Mouse (Mus musculus) limb, embryonic 12.5 days (tissue): ENCODE measurements at regions not wholly inside any gene's neighbourhood (a gene's known extent, or its start where the extent isn't known, plus 50 kb on each side); places are given as distances from the start of the nearest gene placed in this dataset.
"Not testable (repeated sequence)": the region's sequence is repeated elsewhere in the genome, so short reads cannot be mapped to it uniquely, and the experiment has no call there.

Source experiments
- ATAC-seq: fragments of 200-750 bp; cut with Nextera tagmentation; 2 replicates; pipeline ENCODE4 v1.8.0; 2017; ENCODE audit warnings: low read depth, moderate TSS enrichment; ENCODE audit not compliant: insufficient number of reproducible peaks, insufficient read depth, low FRiP score, low TSS enrichment
- H3K27ac ChIP-seq: fragments of 300-500 bp; sonication (generic); 2 replicates; pipeline ENCODE4 v1.5.1; 2016; ENCODE audit warnings: mild to moderate bottlenecking, moderate library complexity
- H3K27me3 ChIP-seq: fragments of 300-500 bp; sonication (generic); 2 replicates; pipeline ENCODE4 v1.6.1; 2016; ENCODE audit warnings: mild to moderate bottlenecking, moderate library complexity
- H3K36me3 ChIP-seq: fragments of 300-500 bp; sonication (generic); 2 replicates; pipeline ENCODE4 v1.6.1; 2016; ENCODE audit warnings: mild to moderate bottlenecking, moderate library complexity
- H3K4me1 ChIP-seq: fragments of 300-500 bp; sonication (generic); replicated peaks from 2 replicates; pipeline ENCODE4 v1.6.1; 2016
- H3K4me2 ChIP-seq: fragments of 300-500 bp; sonication (generic); 2 replicates; pipeline ENCODE4 v1.6.1; 2016; ENCODE audit warnings: mild to moderate bottlenecking, moderate library complexity
- H3K4me3 ChIP-seq: fragments of 300-500 bp; sonication (generic); replicated peaks from 2 replicates; pipeline ENCODE4 v1.5.1; 2016; ENCODE audit warnings: mild to moderate bottlenecking
- H3K9ac ChIP-seq: fragments of 300-500 bp; sonication (generic); replicated peaks from 2 replicates; pipeline ENCODE4 v1.6.1; 2016; ENCODE audit warnings: mild to moderate bottlenecking, moderate library complexity
- H3K9me3 ChIP-seq: fragments of 300-500 bp; sonication (generic); 2 replicates; pipeline ENCODE4 v1.6.1; 2016; ENCODE audit warnings: mild to moderate bottlenecking, moderate library complexity
- WGBS: fragments of 180-500 bp; shearing (Covaris S2); methylation state at CpG from one replicate; pipeline ENCODE4 v1.1.7; 2016; 5-methylcytosine and 5-hydroxymethylcytosine counted together

DNA sequence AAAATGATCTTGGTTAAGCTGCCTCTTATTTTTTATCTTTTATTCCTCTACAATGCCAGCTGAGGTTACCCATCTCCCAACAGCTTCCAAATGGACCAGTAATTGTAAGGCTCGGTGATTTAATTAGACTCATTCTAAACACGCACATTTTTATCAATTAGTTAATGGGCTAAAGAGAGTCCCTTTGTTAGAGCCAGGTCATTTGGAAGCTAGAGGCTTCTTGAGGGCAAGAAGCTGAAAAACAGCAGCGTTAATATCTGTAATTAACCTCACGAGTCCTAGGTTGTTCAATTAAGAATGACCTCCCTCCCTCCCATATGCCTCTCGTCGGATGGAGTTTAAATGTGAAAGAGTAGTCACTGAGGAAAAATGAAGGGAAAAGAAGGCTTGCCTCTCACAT, 66.5 kb downstream of the Otx2 start:
- Histone ChIP-seq H3K9me3 (no peaks in the 10 kb centered on the region), H3K36me3 (no peaks in the 10 kb centered on the region), H3K4me1 (no peaks in the 10 kb centered on the region), H3K9ac (no peak overlapping the region), H3K4me2 (no peak overlapping the region), H3K4me3 (no peak overlapping the region), H3K27ac (no peak overlapping the region), H3K27me3 (no peaks in the 10 kb centered on the region)
- WGBS = 52% methylated on average over 6 of the region's 6 CpGs
- no peak for ATAC-seq

DNA sequence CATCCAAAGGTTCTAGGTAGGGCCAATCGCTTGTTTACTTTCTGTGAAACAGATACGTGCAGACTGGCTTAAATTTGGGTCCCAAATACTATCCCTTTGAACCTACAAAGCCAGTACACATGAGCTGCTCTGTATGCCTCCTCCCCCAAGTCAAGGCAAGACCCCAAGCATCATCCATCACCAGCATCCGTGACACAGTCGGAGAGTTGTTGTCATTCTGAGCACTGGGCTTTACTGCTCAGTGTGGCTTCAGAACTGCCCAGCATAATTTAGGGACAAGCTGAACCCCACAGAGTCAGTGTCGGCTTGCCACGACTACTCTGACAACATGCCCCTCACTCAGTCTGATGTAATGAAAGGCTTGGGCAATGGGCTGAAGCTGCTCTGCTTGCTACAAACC, 70.1 kb downstream of the Otx2 start:
- no peaks in the 10 kb centered on the region for H3K36me3 ChIP-seq
- no peak overlapping the region for H3K4me3 ChIP-seq
- H3K27ac ChIP-seq = no peak overlapping the region
- ATAC-seq = no peak
- no peaks in the 10 kb centered on the region for H3K27me3 ChIP-seq
- no peak overlapping the region for H3K9ac ChIP-seq
- WGBS = 78% methylated on average over 6 of the region's 6 CpGs
- no peaks in the 10 kb centered on the region for H3K9me3 ChIP-seq
- H3K4me1 ChIP-seq = no peaks in the 10 kb centered on the region
- no peak overlapping the region for H3K4me2 ChIP-seq

DNA sequence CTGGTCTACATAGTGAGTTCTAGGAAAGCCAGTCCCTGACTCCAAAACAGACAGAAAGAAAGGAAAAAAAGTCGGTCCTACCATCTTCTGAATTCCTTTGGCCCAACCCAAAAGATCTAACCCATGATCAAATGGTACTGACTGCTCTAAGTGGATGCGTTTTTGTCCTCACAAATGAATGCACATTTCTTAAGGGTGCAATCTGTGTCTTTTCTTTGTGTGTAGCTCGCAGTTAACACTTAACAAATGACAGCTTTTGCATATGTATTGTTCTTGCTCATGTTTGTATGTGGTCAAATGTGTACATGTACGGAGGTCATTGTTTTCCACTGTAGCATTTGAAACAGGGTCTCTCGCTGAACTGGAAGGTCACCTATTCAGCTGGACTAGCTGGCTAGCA, 79.3 kb downstream of the Otx2 start:
- no peak for ATAC-seq
- 91% methylated on average over 5 of the region's 5 CpGs for WGBS
- H3K9me3 ChIP-seq = no peaks in the 10 kb centered on the region

DNA sequence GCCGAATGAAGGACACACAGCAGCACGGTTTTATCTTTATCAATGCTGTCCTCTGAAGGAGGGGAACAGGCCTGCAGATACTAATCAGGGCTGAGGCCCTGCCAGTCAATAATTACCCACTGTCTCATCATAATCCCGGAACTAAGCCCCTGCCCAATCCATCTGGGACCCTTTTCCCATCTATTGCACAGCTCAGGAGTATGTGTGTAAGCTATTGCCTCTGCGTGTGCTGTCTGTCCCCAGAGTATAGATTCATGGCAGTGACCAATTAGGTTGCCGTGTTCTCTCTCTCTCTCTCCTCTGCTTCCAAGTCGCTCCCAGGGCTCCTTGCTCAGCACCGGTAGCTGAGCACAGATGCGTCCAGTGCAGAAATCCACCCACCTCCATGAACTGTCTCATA, 80.3 kb downstream of the Otx2 start:
- H3K9ac ChIP-seq = no peak overlapping the region
- ATAC-seq = no peak
- 84% methylated on average over 8 of the region's 8 CpGs for WGBS
- H3K9me3 ChIP-seq = no peaks in the 10 kb centered on the region
- no peak overlapping the region for H3K4me2 ChIP-seq
- H3K4me1 ChIP-seq = 0 out of 2 replicates have a peak, but pooled peaks cover 8% of the 10 kb centered on the region
- H3K27me3 ChIP-seq = no peaks in the 10 kb centered on the region
- no peak overlapping the region for H3K27ac ChIP-seq
- H3K36me3 ChIP-seq = no peaks in the 10 kb centered on the region
- no peak overlapping the region for H3K4me3 ChIP-seq

More for the DNA sequence above, 79.3 kb downstream of the Otx2 start:
- H3K4me2 ChIP-seq = no peak overlapping the region
- H3K36me3 ChIP-seq = no peaks in the 10 kb centered on the region
- H3K27ac ChIP-seq = no peak overlapping the region
- H3K4me1 ChIP-seq = 0 out of 2 replicates have a peak, but pooled peaks cover 8% of the 10 kb centered on the region
- H3K4me3 ChIP-seq = no peak overlapping the region
- H3K27me3 ChIP-seq = no peaks in the 10 kb centered on the region
- no peak overlapping the region for H3K9ac ChIP-seq

DNA sequence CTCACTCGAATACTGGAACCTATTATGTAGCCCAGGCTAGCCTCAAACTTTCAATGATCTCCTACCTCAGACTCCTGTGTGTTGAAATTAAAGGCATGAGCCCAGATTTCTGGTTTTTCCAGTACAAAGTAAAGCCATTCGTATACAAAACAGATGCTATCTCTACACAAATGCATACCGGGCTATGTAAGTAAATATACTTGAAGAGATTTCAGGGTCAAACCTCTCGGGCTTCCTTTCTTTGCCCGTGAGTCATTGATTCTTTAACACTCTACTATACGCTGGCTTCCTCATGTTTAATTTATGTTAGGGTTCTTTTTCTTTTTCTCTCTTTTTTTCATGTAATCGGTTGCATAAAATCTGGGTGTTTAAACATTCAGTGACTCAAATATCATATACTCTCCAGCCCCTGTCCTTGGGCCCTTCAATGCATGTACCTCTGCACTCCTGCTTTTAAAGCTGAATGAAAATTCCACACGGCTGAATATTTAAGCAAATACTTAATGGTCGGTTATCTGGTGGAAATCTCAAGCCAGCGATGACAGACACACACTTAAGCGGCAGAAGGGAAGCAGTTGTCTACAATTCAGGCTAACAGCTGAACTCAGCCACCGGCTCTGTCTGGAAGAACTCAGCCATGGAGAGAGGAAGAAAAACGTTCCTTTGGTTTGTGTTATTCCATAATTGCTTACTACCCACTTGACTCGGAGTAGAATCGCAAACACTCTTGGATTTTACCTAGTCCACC, 82.0 kb downstream of the Otx2 start:
- no peak overlapping the region for H3K9ac ChIP-seq
- H3K9me3 ChIP-seq = no peaks in the 10 kb centered on the region
- H3K4me3 ChIP-seq = no peak overlapping the region
- WGBS = 84% methylated on average over 15 of the region's 15 CpGs
- H3K27ac ChIP-seq = no peak overlapping the region
- no peaks in the 10 kb centered on the region for H3K36me3 ChIP-seq
- no peak for ATAC-seq
- H3K27me3 ChIP-seq = no peaks in the 10 kb centered on the region
- 0 out of 2 replicates have a peak, but pooled peaks cover 8% of the 10 kb centered on the region for H3K4me1 ChIP-seq
- H3K4me2 ChIP-seq = no peak overlapping the region

DNA sequence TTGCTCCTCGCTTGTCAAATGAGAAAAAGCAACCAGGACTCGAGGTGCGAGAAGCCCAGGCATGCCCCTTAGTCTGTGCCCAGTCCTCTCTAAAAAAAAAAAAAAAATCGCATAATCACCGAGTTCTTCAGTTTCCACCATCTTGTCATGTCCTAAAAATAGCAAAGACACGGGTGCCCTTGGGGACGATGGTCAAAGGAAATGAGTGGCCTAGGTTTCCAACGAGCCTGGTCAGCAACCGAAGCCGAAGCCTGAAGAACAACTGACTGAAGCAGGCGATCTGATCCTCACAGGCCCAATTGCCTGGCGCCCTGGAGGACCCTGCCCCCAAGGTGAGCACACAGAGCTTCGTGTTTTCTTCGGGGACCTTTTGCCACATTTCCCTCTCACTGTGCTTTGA, 83.2 kb downstream of the Otx2 start:
- H3K4me2 ChIP-seq = peak overlapping the region; percentile 28

DNA sequence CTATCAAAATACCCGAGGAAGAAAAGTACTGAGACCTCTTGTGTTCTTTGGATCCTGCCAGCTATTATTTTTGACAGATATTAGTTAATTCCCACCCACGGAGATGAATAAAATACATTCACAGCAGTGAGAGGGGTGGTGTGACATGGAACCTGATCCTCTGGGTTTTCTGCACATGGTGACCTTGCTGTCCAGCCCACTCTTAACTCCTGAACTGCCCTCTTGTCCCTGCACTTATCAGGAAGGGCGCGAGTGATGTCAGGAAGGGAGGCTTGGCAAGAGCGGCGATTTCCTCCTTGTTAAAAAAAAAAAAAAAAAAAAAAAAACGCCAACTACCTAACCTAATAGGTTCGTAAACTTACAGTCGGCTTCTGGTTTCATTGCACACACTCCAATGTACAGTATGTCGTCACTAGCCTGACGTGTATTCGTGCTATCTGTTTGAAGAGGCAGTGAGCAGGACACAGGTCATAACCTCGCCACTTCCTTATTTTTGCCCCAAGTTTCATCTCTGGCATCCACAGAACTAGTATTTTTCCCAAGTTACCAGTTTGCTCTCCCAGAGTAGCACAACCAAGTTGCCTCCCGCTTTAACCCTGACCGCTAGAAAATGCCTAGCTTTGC, 83.8 kb downstream of the Otx2 start:
- 0 out of 2 replicates have a peak, but pooled peaks cover 8% of the 10 kb centered on the region for H3K4me1 ChIP-seq
- H3K4me2 ChIP-seq = peak overlapping the region; percentile 28
- no peak overlapping the region for H3K4me3 ChIP-seq
- no peak overlapping the region for H3K9ac ChIP-seq
- 51% methylated on average over 15 of the region's 15 CpGs for WGBS
- no peak for ATAC-seq
- H3K27me3 ChIP-seq = no peaks in the 10 kb centered on the region
- no peaks in the 10 kb centered on the region for H3K36me3 ChIP-seq
- H3K9me3 ChIP-seq = no peaks in the 10 kb centered on the region
- H3K27ac ChIP-seq = no peak overlapping the region

More for the DNA sequence above, 83.2 kb downstream of the Otx2 start:
- H3K27ac ChIP-seq = no peak overlapping the region
- no peaks in the 10 kb centered on the region for H3K27me3 ChIP-seq
- H3K4me1 ChIP-seq = 0 out of 2 replicates have a peak, but pooled peaks cover 8% of the 10 kb centered on the region
- H3K9ac ChIP-seq = no peak overlapping the region
- 41% methylated on average over 14 of the region's 14 CpGs for WGBS
- no peak for ATAC-seq
- no peaks in the 10 kb centered on the region for H3K36me3 ChIP-seq
- no peak overlapping the region for H3K4me3 ChIP-seq
- H3K9me3 ChIP-seq = no peaks in the 10 kb centered on the region

DNA sequence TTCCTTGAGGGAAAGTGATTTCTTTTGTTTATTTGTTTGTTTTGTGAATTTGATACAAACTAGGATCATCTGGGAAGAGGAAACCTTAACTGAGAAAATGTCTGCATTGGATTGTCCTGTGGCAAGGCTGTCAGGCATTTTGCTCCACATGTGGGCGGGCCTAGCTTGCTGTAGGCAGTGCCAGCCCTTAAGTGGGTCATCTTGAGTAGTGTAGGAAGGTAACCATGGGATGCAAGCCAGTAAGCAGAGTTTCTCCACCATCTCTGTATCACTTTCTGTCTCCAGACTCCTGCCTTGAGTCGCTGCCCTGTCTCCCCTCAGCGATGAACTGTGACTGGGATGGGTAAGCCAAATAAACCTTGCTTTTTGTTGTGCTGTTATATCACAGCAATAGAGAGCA, 87.8 kb downstream of the Otx2 start:
- Histone ChIP-seq H3K27me3 (no peaks in the 10 kb centered on the region), H3K27ac (no peak overlapping the region), H3K4me1 (0 out of 2 replicates have a peak, but pooled peaks cover 8% of the 10 kb centered on the region), H3K4me2 (no peak overlapping the region), H3K36me3 (no peaks in the 10 kb centered on the region), H3K9me3 (no peaks in the 10 kb centered on the region), H3K4me3 (no peak overlapping the region), H3K9ac (no peak overlapping the region)
- no peak for ATAC-seq
- WGBS = 94% methylated on average over 3 of the region's 3 CpGs

DNA sequence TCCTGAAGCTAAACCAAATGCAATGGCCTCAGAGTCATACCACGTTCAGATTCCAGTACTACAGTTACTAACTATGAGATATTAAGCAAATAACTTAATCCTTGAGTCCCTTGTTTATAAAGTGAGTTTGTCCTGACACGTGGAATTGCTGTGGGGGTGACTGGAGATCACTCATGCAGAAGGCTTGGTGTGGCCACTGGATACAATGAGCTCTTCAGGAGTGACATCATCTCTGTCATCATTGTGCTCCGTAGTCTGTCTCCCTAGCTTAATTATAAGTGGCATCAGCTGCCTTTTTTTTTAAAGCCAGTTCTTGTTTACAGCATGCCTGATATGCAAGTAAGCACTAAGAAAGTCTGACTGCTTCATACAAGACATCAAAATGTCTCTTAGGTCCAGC, 89.0 kb downstream of the Otx2 start:
- no peaks in the 10 kb centered on the region for H3K9me3 ChIP-seq
- H3K27ac ChIP-seq = no peak overlapping the region
- H3K27me3 ChIP-seq = no peaks in the 10 kb centered on the region
- no peak for ATAC-seq
- H3K4me1 ChIP-seq = no peaks in the 10 kb centered on the region
- H3K4me2 ChIP-seq = no peak overlapping the region
- no peak overlapping the region for H3K9ac ChIP-seq
- no peaks in the 10 kb centered on the region for H3K36me3 ChIP-seq
- WGBS = 75% methylated on average over 3 of the region's 3 CpGs
- no peak overlapping the region for H3K4me3 ChIP-seq

DNA sequence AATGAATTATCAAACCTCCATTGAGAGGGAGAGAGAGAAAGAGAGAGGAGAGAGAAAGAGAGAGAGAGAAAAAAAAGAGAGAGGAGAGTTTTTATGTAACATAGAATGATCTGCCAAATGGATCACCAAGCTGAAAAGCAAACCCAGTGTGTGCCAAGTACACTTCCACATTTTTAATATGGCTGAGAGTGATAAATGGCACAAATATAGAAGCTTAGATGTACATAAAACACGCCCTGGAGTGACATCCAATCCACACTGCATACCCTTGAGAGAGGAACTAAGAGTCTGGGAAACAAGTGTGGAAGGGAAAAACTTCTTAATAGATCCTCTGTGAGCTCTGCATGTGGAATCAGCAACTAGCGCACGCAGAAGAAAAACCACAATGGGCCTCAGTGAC, 90.1 kb downstream of the Otx2 start:
- WGBS = 83% methylated on average over 3 of the region's 3 CpGs

DNA sequence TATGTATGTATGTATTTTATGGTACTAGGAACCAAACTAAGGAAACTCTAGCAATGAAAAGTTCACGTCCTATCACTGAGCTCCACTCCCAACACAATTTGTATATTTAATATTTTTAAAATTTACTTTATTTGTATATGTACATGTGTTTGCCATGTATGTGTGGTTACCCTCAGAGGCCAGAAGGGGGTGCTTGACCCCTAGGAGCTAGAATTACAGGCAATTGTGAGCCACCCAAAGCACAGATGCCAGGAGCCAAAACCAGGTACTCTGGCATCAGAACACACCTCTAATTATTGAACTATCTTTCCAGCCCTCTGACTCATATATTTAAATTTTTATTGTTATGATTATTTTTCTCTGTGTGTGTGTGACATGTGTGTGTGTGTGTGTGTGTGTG, 91.5 kb downstream of the Otx2 start:
- H3K27me3 ChIP-seq = no peaks in the 10 kb centered on the region
- no peak for ATAC-seq
- H3K27ac ChIP-seq = no peak overlapping the region
- H3K4me2 ChIP-seq = no peak overlapping the region
- H3K4me1 ChIP-seq = no peaks in the 10 kb centered on the region
- no peak overlapping the region for H3K9ac ChIP-seq
- H3K36me3 ChIP-seq = no peaks in the 10 kb centered on the region
- 81% methylated on average over 1 of the region's 1 CpGs for WGBS
- no peak overlapping the region for H3K4me3 ChIP-seq
- H3K9me3 ChIP-seq = no peaks in the 10 kb centered on the region

More for the DNA sequence above, 90.1 kb downstream of the Otx2 start:
- H3K27me3 ChIP-seq = no peaks in the 10 kb centered on the region
- H3K9me3 ChIP-seq = no peaks in the 10 kb centered on the region
- no peaks in the 10 kb centered on the region for H3K36me3 ChIP-seq
- H3K4me2 ChIP-seq = no peak overlapping the region
- no peak for ATAC-seq
- H3K4me3 ChIP-seq = no peak overlapping the region
- no peak overlapping the region for H3K9ac ChIP-seq
- H3K4me1 ChIP-seq = no peaks in the 10 kb centered on the region
- no peak overlapping the region for H3K27ac ChIP-seq

DNA sequence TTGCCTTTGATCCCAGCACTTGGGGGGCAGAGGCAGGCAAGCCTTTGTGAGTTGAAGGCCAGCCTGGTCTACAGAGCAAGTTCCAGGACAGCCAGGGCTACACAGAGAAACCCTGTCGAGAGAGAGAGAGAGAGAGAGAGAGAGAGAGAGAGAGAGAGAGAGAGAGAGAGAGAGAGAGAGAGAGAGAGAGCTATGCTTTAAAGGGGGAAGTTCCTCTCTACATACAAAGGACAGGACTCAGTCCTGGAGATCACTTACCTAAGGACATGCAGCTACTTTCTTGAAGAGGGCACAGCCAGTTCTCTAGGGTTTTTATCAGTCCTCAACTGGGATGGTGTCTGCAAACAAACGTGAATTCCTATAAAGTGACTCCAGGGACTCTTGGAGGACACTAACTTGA, 92.3 kb downstream of the Otx2 start:
- not testable (repeated sequence) for H3K9me3 ChIP-seq

More for the DNA sequence above, 92.3 kb downstream of the Otx2 start:
- ATAC-seq, H3K4me2 ChIP-seq, H3K9ac ChIP-seq, H3K27me3 ChIP-seq, H3K4me3 ChIP-seq, H3K36me3 ChIP-seq, H3K4me1 ChIP-seq, H3K27ac ChIP-seq: not testable (repeated sequence)
- WGBS = 35% methylated on average over 1 of the region's 2 CpGs
